12 mouse cellular contexts compared by ENCODE assay signal in the genomic region with DNA sequence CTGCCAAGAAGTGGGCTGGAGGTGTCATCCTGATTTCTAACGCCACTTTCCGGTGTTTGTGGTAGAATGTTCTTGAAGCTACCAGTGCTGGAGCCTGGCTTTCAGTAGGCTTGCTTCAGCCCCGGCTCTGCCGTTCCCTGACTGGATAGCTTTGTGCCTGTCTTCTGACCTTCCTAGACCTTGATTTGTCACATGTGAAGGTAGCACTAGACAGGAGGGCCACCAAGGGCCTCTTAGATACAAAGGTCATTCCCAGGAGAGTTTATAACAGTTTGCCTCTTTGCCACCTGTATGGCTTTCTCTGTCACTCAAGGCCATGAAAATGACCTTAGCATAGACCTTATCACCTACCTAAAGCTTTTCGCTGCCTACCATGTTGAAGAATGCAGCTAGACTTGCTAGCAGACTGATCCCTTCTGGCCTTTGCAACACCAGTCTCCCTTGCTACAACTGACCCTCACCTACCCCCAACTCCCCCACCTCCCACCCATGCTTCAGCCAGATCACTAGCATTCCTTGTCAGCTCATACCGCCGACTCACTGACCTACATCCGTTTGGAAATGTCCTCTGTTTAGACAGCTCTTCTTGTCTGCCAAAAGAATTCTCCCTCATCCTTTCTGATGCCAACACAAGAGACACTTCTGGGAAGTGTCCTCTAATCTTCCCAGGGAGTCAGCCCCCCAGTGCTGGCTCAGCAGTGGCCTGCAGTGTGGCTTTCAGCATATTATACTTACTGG.
DNase-seq lines count a peak whose midpoint lies in the region; ATAC-seq and TF ChIP-seq lines count a peak whose summit lies in the region.
"Had no signal": no experiment of that assay in that cellular context is flagged by ENCODE, and none has a peak within 500 bp of the region (broad histone marks: within the 10 kb centered on the region; RNA-seq: fewer than 3 reads in every experiment).

No protein-coding gene starts in this region.

- H3K36me3 ChIP-seq in heart, embryonic 15.5 days, result no peaks in the 10 kb centered on the region
- H3K36me3 ChIP-seq in embryonic facial prominence, embryonic 12.5 days, result no peaks in the 10 kb centered on the region
- H3K36me3 ChIP-seq: liver, embryonic 13.5 days; midbrain, embryonic 15.5 days had no signal

- intact Hi-C loops in heart, postnatal 36 days (cut with DNase I), result no loop called here
- intact Hi-C loops in left cerebral cortex, adult 2 months (cut with DNase I), result no loop called here
- intact Hi-C loops in gastrocnemius, adult 2 months (cut with DNase I), result no loop called here

- no peak for DNase-seq in heart, postnatal 36 days
- DNase-seq in left cerebral cortex, adult 2 months (ENCODE audit: extremely low spot score in 1 of 2, low spot score in 2 of 2), result no peak
- no peak for DNase-seq in left cerebral cortex, adult 9 months (ENCODE audit: low spot score in 2 of 2)
- peak; percentile 17 for DNase-seq in lung, postnatal 36 days
- no peak for DNase-seq in gastrocnemius, adult 2 months
- DNase-seq: adrenal gland, adult 2 months; liver, embryonic 13.5 days had no signal

- no peak overlapping the region for H3K9ac ChIP-seq in heart, embryonic 15.5 days
- H3K9ac ChIP-seq in embryonic facial prominence, embryonic 12.5 days, result no peak overlapping the region
- H3K9ac ChIP-seq: liver, embryonic 13.5 days; midbrain, embryonic 15.5 days had no signal

- H3K4me2 ChIP-seq in heart, embryonic 15.5 days, result no peak overlapping the region
- H3K4me2 ChIP-seq in embryonic facial prominence, embryonic 12.5 days (replicated peaks), result no peak overlapping the region
- H3K4me2 ChIP-seq: liver, embryonic 13.5 days; midbrain, embryonic 15.5 days had no signal

- no peaks in the 10 kb centered on the region for H3K27me3 ChIP-seq in heart, embryonic 15.5 days
- no peaks in the 10 kb centered on the region for H3K27me3 ChIP-seq in embryonic facial prominence, embryonic 12.5 days
- H3K27me3 ChIP-seq: liver, embryonic 13.5 days; midbrain, embryonic 15.5 days; Patski had no signal

- H3K27ac ChIP-seq in heart, embryonic 15.5 days, result peak overlapping the region; percentile 72
- peak overlapping the region; percentile 32 for H3K27ac ChIP-seq in left cerebral cortex, adult 2 months
- 0 out of 2 replicates have a peak overlapping the region, but pooled peaks have one; percentile 11 for H3K27ac ChIP-seq in embryonic facial prominence, embryonic 12.5 days
- no peak overlapping the region for H3K27ac ChIP-seq in gastrocnemius, adult 2 months
- H3K27ac ChIP-seq: liver, embryonic 13.5 days; midbrain, embryonic 15.5 days had no signal

- ATAC-seq in heart, embryonic 15.5 days (replicated peaks; ENCODE audit: insufficient number of reproducible peaks, insufficient read depth, low FRiP score, low read depth), result no peak
- no peak for ATAC-seq in embryonic facial prominence, embryonic 12.5 days (ENCODE audit: insufficient number of reproducible peaks, insufficient read depth, low FRiP score, low TSS enrichment)
- ATAC-seq: midbrain, embryonic 15.5 days; Patski had no signal

- H3K4me3 ChIP-seq in heart, embryonic 15.5 days, result no peak overlapping the region
- H3K4me3 ChIP-seq in left cerebral cortex, adult 2 months, result no peak overlapping the region
- no peak overlapping the region for H3K4me3 ChIP-seq in embryonic facial prominence, embryonic 12.5 days
- no peak overlapping the region for H3K4me3 ChIP-seq in gastrocnemius, adult 2 months
- H3K4me3 ChIP-seq: erythroblast, embryonic 14.5 days; liver, embryonic 13.5 days; midbrain, embryonic 15.5 days had no signal

- TF ChIP-seq CTCF in left cerebral cortex, adult 2 months (IDR thresholded peaks at IDR 0.05), result no peak
- TF ChIP-seq CTCF in gastrocnemius, adult 2 months (IDR thresholded peaks at IDR 0.05), result no peak

- peaks cover 37% of the 10 kb centered on the region for H3K4me1 ChIP-seq in heart, embryonic 15.5 days (replicated peaks)
- peaks cover 16% of the 10 kb centered on the region; the same call in 1 of the 2 replicates for H3K4me1 ChIP-seq in embryonic facial prominence, embryonic 12.5 days
- H3K4me1 ChIP-seq: liver, embryonic 13.5 days had no signal

- 51% methylated on average over 8 of the region's 8 CpGs for whole genome bisulfite sequencing in heart, embryonic 15.5 days
- WGBS in embryonic facial prominence, embryonic 12.5 days, result 79% methylated on average over 8 of the region's 8 CpGs

- H3K9me3 ChIP-seq in heart, embryonic 15.5 days (replicated peaks), result no peaks in the 10 kb centered on the region
- H3K9me3 ChIP-seq in embryonic facial prominence, embryonic 12.5 days, result no peaks in the 10 kb centered on the region
- H3K9me3 ChIP-seq: liver, embryonic 13.5 days; midbrain, embryonic 15.5 days had no signal
